Mouse (Mus musculus) thymus, adult 2 months (tissue): ENCODE data around the gene Armcx6.

Source experiments
- CTCF ChIP-seq: fragments of 200-500 bp; IDR thresholded peaks from 2 replicates; pipeline ENCODE4 v1.5.1; 2012; ENCODE audit warnings: mild to moderate bottlenecking, control low read depth, low read length, moderate library complexity, borderline replicate concordance; ENCODE audit not compliant: control insufficient read depth, poor library complexity, insufficient read depth; ENCODE audit errors: extremely low read depth
- POLR2A ChIP-seq: fragments of 200-500 bp; IDR thresholded peaks from 2 replicates; pipeline ENCODE4 v1.6.1; 2012; ENCODE audit warnings: mild to moderate bottlenecking, low read length, control low read depth, moderate library complexity; ENCODE audit not compliant: control insufficient read depth, poor library complexity, insufficient read depth; ENCODE audit errors: extremely low read depth

DNA sequence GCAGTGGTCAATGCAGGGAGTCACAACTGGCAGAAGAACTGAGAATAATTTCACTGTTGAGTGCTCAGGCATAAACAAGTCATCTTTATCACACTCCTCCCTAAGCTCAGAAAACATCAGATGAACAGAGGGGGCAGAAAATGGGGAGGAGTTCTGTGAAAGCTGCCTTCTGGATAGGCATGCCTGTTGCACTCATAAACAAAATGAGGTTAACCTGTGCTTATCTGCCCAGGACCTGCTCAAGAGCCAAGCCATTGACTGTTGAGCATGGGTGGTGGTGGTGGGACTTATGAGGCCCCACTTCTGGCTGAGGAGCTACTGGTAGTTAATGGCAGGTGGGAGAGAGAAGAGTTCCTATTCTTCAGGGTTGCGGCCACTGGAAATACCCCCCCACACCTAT, 13.4 kb downstream of the Armcx6 start:
- no peak for TF ChIP-seq POLR2A
- no peak for TF ChIP-seq CTCF
